Mouse (Mus musculus) MEL (cell line): ENCODE data around the gene Atp6v0e.

ENCODE experiments used
- CTCF ChIP-seq, 3 experiments: IDR thresholded peaks in 2 of 3; conservative IDR thresholded peaks in 1 of 3; 2 replicates each; pipeline ENCODE4 v1.5.1; 2011 to 2012; ENCODE audit warnings: low read length in 3 of 3, low read depth in 2 of 3, mild to moderate bottlenecking in 2 of 3, improper control_type of control experiment in 1 of 3, inconsistent platforms in 1 of 3, mixed read lengths in 1 of 3, moderate library complexity in 1 of 3; ENCODE audit not compliant: control insufficient read depth in 1 of 3, insufficient read depth in 1 of 3, poor library complexity in 1 of 3, severe bottlenecking in 1 of 3
- E2F4 ChIP-seq: IDR thresholded peaks from 2 replicates; pipeline ENCODE4 v1.6.1; 2011; ENCODE audit warnings: low read depth, low read length, improper control_type of control experiment, borderline replicate concordance
- EP300 ChIP-seq, 2 experiments: IDR thresholded peaks; 2 replicates each; pipeline ENCODE4 v1.6.1; 2011; ENCODE audit warnings: improper control_type of control experiment in 2 of 2, low read length in 2 of 2, low read depth in 1 of 2, mild to moderate bottlenecking in 1 of 2
- ETS1 ChIP-seq: IDR thresholded peaks from 2 replicates; pipeline ENCODE4 v1.6.1; 2012; ENCODE audit warnings: low read depth, mild to moderate bottlenecking, inconsistent platforms, low read length, improper control_type of control experiment, moderate library complexity
- GATA1 ChIP-seq: IDR thresholded peaks from 2 replicates; pipeline ENCODE4 v1.6.1; 2011; ENCODE audit warnings: low read depth, low read length, improper control_type of control experiment
- MAZ ChIP-seq: IDR thresholded peaks from 2 replicates; pipeline ENCODE4 v1.6.1; 2012; ENCODE audit warnings: low read depth, mild to moderate bottlenecking, inconsistent platforms, low read length, improper control_type of control experiment
- MEF2A ChIP-seq: IDR thresholded peaks from 2 replicates; pipeline ENCODE4 v1.6.1; 2014; ENCODE audit warnings: low read depth, mild to moderate bottlenecking, inconsistent platforms, low read length, improper control_type of control experiment; ENCODE audit not compliant: poor library complexity, insufficient replicate concordance, severe bottlenecking; ENCODE audit errors: extremely low read depth
- POLR2A ChIP-seq, 2 experiments: IDR thresholded peaks; 2 replicates each; pipeline ENCODE4 v1.6.1; 2011 to 2012; ENCODE audit warnings: low read length in 2 of 2, mild to moderate bottlenecking in 2 of 2, control low read depth in 1 of 2, improper control_type of control experiment in 1 of 2, low read depth in 1 of 2, moderate library complexity in 1 of 2; ENCODE audit not compliant: control insufficient read depth in 1 of 2, insufficient read depth in 1 of 2, poor library complexity in 1 of 2
- POLR2AphosphoS2 ChIP-seq: IDR thresholded peaks from 2 replicates; pipeline ENCODE4 v1.6.1; 2011; ENCODE audit warnings: low read length, improper control_type of control experiment

DNA sequence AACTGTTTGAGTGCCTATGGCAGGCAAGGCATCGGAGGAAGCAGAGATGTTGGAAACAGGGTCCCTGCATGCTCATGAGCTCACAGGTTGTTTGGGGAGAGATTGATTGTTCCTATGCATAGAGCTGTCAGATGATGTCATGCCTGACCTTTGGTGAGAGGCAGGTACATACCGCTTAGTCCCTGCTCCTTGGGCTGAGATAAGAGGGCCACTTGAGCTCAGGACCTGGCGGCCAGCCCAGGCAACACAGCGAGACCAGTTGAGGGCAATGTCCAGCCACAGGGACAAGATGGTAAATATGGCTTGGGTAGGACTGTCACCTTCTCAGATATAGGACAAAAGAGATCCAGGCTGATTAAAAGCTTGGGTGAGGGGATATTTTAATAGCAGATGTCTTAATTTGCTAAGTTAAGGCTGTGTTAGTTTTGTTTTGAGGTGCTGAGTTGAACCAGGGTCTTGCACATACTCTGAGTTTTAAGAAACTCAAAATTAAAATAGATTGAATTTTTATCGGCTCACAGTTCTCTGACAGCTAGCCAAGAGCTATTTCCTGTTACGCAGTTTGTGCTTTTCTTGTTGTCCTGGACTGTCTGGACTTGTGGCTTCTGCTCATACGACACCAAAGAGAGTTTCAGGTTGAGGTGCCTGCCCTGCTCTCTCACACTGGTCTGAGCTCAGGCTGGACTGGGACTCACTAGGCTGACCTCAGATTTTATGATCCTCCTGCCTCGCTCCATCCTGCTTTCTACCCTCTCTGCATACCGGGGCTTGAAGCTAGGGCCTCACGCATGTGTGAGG is 37.0 kb downstream of the Atp6v0e start:
- no peak for TF ChIP-seq E2F4
- no peak for TF ChIP-seq MEF2A
- TF ChIP-seq EP300 (IDR thresholded peaks at IDR 0.05; ENCODE audit: low read depth in 1 of 2, low read length in 2 of 2): no peak
- TF ChIP-seq ETS1: no peak
- no peak for TF ChIP-seq POLR2A (IDR thresholded peaks at IDR 0.05; ENCODE audit: control insufficient read depth in 1 of 2, insufficient read depth in 1 of 2, low read depth in 1 of 2, low read length in 2 of 2, poor library complexity in 1 of 2)
- TF ChIP-seq GATA1: no peak
- no peak for TF ChIP-seq MAZ
- no peak for TF ChIP-seq POLR2AphosphoS2
- no peak for TF ChIP-seq CTCF (IDR thresholded peaks at IDR 0.05 in 2 of 3, conservative IDR thresholded peaks at IDR 0.05 in 1 of 3; ENCODE audit: control insufficient read depth in 1 of 3, insufficient read depth in 1 of 3, low read depth in 2 of 3, low read length in 3 of 3, poor library complexity in 1 of 3, severe bottlenecking in 1 of 3)
